Mouse (Mus musculus) bone marrow macrophage, adult 2 months (primary cell): Measurements from ENCODE around the gene Wfdc10. TPM values are rescaled to one million over a fixed set of nuclear protein-coding genes. Genes with fewer than 3 reads are reported as not detected.

Experiments
- H3K27ac ChIP-seq: 2 replicates; pipeline ENCODE4 v1.5.1; 2012; ENCODE audit warnings: low read depth, low read length; ENCODE audit not compliant: insufficient read depth
- H3K4me1 ChIP-seq: 2 replicates; pipeline ENCODE4 v1.6.1; 2012; ENCODE audit warnings: low read length; ENCODE audit not compliant: control insufficient read depth, insufficient read depth
- H3K4me3 ChIP-seq: 2 replicates; pipeline ENCODE4 v1.5.1; 2012; ENCODE audit warnings: mild to moderate bottlenecking, low read length, moderate library complexity; ENCODE audit not compliant: insufficient read depth
- CTCF ChIP-seq: IDR thresholded peaks from 2 replicates; pipeline ENCODE4 v1.5.1; 2012; ENCODE audit warnings: low read depth, mild to moderate bottlenecking, low read length, moderate library complexity
- POLR2A ChIP-seq: IDR thresholded peaks from 2 replicates; pipeline ENCODE4 v1.6.1; 2012; ENCODE audit warnings: mild to moderate bottlenecking, low read depth, low read length, borderline replicate concordance
- polyA plus RNA-seq: library from polyadenylated mRNA; stranded (reverse); fragments of >200 nt; gene quantifications from 2 replicates; pipeline ENCODE4 v1.2.4, GENCODE M21; 2012; ENCODE audit not compliant: missing spikeins, insufficient read depth, insufficient read length

Gene Wfdc10
- polyA plus RNA-seq, 1 experiment = not detected

GRCm38 (mm10) chr2:164664851-164665250, 9.0 kb downstream of the Wfdc10 start:
- Histone ChIP-seq H3K27ac (no peak overlapping the region), H3K4me3 (no peak overlapping the region), H3K4me1 (no peaks in the 10 kb centered on the region)
- TF ChIP-seq POLR2A = no peak
- no peak for TF ChIP-seq CTCF

- Histone ChIP-seq H3K4me3 (no peak overlapping the region), H3K4me1 (peaks cover 5% of the 10 kb centered on the region), H3K27ac (no peak overlapping the region)
- TF ChIP-seq CTCF (no peak), POLR2A (no peak)
Observed at GRCm38 (mm10) chr2:164670261-164670660, 14.4 kb downstream of the Wfdc10 start.

- no peak for TF ChIP-seq POLR2A
- TF ChIP-seq CTCF = no peak
- Histone ChIP-seq H3K27ac (no peak overlapping the region), H3K4me3 (no peak overlapping the region), H3K4me1 (peaks cover 5% of the 10 kb centered on the region)
Observed at GRCm38 (mm10) chr2:164670938-164671337, 15.1 kb downstream of the Wfdc10 start.

GRCm38 (mm10) chr2:164673987-164674386, 18.1 kb downstream of the Wfdc10 start, which contains the start of gene Wfdc11:
Wfdc11 (minus strand) TSS chr2:164674087.
- no peak within 1 kb of the TSS for H3K27ac ChIP-seq
- peaks cover 11% of the 10 kb centered on the region for H3K4me1 ChIP-seq
- no peak within 1 kb of the TSS for H3K4me3 ChIP-seq
- TF ChIP-seq POLR2A (no peak), CTCF (no peak)

- H3K4me3 ChIP-seq = no peak overlapping the region
- no peak overlapping the region for H3K27ac ChIP-seq
- peaks cover 19% of the 10 kb centered on the region for H3K4me1 ChIP-seq
- TF ChIP-seq POLR2A (no peak), CTCF (peak; percentile 10; the same call in 1 of the 2 replicates)
Observed at GRCm38 (mm10) chr2:164676103-164676502, 20.3 kb downstream of the Wfdc10 start.

- no peak for TF ChIP-seq POLR2A
- no peak for TF ChIP-seq CTCF
- Histone ChIP-seq H3K4me1 (peaks cover 26% of the 10 kb centered on the region), H3K27ac (no peak overlapping the region), H3K4me3 (no peak overlapping the region)
Observed at GRCm38 (mm10) chr2:164676916-164677685, 21.3 kb downstream of the Wfdc10 start.

GRCm38 (mm10) chr2:164678848-164679625, 23.2 kb downstream of the Wfdc10 start:
- H3K27ac ChIP-seq = peak overlapping the region; percentile 74
- H3K4me1 ChIP-seq = peaks cover 26% of the 10 kb centered on the region
- TF ChIP-seq POLR2A (no peak), CTCF (peak; percentile 59; the same call in 1 of the 2 replicates)
- no peak overlapping the region for H3K4me3 ChIP-seq

GRCm38 (mm10) chr2:164679906-164680305, 24.1 kb downstream of the Wfdc10 start:
- no peak for TF ChIP-seq POLR2A
- TF ChIP-seq CTCF = no peak
- H3K27ac ChIP-seq = peak overlapping the region; percentile 25
- peaks cover 26% of the 10 kb centered on the region for H3K4me1 ChIP-seq
- H3K4me3 ChIP-seq = no peak overlapping the region

- no peak within 1 kb of the TSS for H3K27ac ChIP-seq
- TF ChIP-seq CTCF (no peak), POLR2A (no peak)
- H3K4me1 ChIP-seq = peaks cover 16% of the 10 kb centered on the region
- H3K4me3 ChIP-seq = no peak within 1 kb of the TSS
Observed at GRCm38 (mm10) chr2:164684807-164685206, 29.0 kb downstream of the Wfdc10 start, which contains the start of gene Wfdc13. Wfdc13 (plus strand) TSS chr2:164685107.

GRCm38 (mm10) chr2:164698201-164698600, 42.4 kb downstream of the Wfdc10 start, which contains the start of gene Spint4:
Spint4 (plus strand) TSS chr2:164698501.
- Histone ChIP-seq H3K27ac (no peak within 1 kb of the TSS), H3K4me3 (no peak within 1 kb of the TSS), H3K4me1 (no peaks in the 10 kb centered on the region)
- TF ChIP-seq CTCF (no peak), POLR2A (no peak)
